Mouse (Mus musculus): Measurements from ENCODE around the gene Knstrn.

Knstrn gene

DNA sequence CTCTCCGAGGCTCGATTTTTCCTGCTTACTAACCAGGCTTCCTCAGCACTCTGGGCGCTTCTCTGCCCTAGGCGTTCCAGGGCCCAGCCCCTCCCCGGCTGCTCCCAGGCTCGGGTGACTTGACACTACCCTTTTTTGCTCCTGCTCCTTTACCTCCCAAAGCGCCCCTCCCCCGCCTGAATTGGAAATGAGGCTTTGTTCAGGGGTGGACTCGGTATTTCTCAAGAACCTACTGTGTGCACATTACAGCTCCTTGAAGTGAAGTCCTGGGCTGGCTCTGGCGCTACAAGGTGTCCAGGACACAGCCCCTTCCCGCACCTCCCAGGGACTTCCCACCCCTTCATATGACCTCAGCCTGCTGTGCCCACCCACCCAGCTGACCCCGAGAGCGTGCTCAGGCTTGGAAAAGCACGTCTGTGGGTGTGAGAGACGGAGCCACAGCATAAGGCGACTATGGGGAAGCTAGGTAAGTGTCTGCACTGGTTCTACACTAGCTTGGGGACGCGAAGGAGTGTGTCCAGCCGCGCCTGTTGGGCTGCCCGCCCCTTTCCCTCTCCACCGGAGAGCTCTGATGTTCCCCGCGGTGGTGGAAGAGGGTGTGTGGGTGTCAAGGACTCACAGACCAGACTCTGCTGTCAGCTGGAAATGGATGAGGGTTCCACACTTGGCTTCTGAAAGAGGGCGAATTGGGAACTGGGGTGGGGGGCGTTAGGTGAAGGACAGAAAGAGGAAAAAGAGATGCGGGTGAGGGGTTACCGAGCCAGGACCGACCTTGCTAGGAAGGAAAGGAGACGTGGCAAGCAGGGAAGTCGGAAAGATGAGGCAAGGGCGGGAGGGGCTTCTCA, 86.4 kb downstream of the Knstrn start, which contains the start of gene Bahd1:
Gene Bahd1 (plus strand): TSS at position 397 of the 845 bp plus-strand sequence.
- in situ Hi-C loops (cut with MboI; ENCODE audit: low sequenced_read_pairs), result no loop called here

GRCm38 (mm10) chr2:118900826-118901140, 87.0 kb downstream of the Knstrn start:
- in situ Hi-C loops (cut with MboI; ENCODE audit: low sequenced_read_pairs), result no loop called here

DNA sequence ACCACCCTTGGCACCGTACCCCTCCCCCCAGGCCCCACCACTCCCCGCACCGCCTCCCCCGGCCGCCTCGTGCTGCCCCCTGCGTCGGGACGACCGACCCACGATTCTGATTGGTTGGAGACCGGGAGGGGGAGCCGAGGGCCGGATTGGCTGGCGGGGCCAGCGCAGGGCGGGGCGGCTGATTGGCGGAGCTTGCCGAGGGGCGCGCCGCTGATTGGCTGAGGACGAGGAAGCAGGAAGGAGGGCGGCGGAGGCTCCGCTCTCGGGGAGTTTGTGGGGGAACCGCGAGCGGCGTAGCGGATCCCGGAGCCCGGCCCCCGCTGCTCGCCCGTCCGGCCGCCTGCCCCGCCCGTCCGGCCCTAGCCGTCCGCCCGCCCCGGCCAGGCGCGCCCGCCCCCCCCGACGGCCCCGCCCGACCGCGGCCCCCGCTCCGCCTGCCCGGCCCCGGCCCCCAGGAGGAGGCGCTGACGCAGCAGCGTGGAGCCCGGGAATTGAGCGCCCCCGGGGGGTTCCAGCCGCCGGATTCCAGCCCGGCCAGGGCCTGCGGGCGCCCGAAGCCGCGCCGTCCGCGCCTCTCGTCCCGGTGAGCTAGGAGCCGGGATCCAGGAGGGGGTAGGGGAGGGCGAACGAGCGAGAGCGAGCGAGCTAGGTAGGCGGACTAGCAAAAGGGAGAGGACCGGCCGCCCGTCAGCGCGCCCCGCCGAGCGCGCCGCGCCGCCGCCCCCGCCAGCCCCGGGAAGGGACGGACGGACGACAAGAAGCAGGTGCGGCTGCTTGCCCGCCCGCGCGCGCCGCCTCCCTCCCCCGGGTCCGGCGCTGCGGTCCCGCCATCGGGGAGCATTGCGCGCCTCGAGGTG, 87.6 kb downstream of the Knstrn start:
- in situ Hi-C loops (cut with MboI; ENCODE audit: low sequenced_read_pairs), result no loop called here

GRCm38 (mm10) chr2:118902051-118903025, 88.5 kb downstream of the Knstrn start:
- in situ Hi-C loops (cut with MboI; ENCODE audit: low sequenced_read_pairs), result no loop called here

- in situ Hi-C loops (cut with MboI; ENCODE audit: low sequenced_read_pairs), result no loop called here
Measured at GRCm38 (mm10) chr2:118903333-118903741, 89.5 kb downstream of the Knstrn start.

Measured in CH12F3 (cell line).